Mouse (Mus musculus) liver, embryonic 13.5 days (tissue): ENCODE measurements around the gene Il4. TPM values are rescaled to one million over a fixed set of nuclear protein-coding genes. Genes with fewer than 3 reads are reported as not detected.

ENCODE experiments used
- ATAC-seq: fragments of 200-750 bp; cut with Nextera tagmentation; 2 replicates; pipeline ENCODE4 v1.8.0; 2017; ENCODE audit warnings: low read depth, mild to moderate bottlenecking, moderate number of reproducible peaks, moderate library complexity
- DNase-seq: peaks from one replicate; pipeline ENCODE4 v3.0.0; 2022
- H3K27ac ChIP-seq: fragments of 300-500 bp; sonication (generic); 2 replicates; pipeline ENCODE4 v1.5.1; 2015; ENCODE audit warnings: moderate library complexity, mild to moderate bottlenecking, inconsistent platforms
- H3K27me3 ChIP-seq: fragments of 300-500 bp; sonication (generic); 2 replicates; pipeline ENCODE4 v1.6.1; 2015; ENCODE audit warnings: mild to moderate bottlenecking, inconsistent platforms
- H3K36me3 ChIP-seq: fragments of 300-500 bp; sonication (generic); 2 replicates; pipeline ENCODE4 v1.6.1; 2015; ENCODE audit warnings: mild to moderate bottlenecking, inconsistent platforms
- H3K4me1 ChIP-seq: fragments of 300-500 bp; sonication (generic); replicated peaks from 2 replicates; pipeline ENCODE4 v1.6.1; 2015; ENCODE audit warnings: inconsistent platforms
- H3K4me2 ChIP-seq: fragments of 300-500 bp; sonication (generic); 2 replicates; pipeline ENCODE4 v1.6.1; 2015; ENCODE audit warnings: inconsistent platforms, mild to moderate bottlenecking, moderate library complexity
- H3K4me3 ChIP-seq: fragments of 300-500 bp; sonication (generic); replicated peaks from 2 replicates; pipeline ENCODE4 v1.5.1; 2015; ENCODE audit warnings: mild to moderate bottlenecking, inconsistent platforms
- H3K9ac ChIP-seq: fragments of 300-500 bp; sonication (generic); 2 replicates; pipeline ENCODE4 v1.6.1; 2015; ENCODE audit warnings: mild to moderate bottlenecking, inconsistent platforms
- H3K9me3 ChIP-seq: fragments of 300-500 bp; sonication (generic); replicated peaks from 2 replicates; pipeline ENCODE4 v1.6.1; 2016; ENCODE audit warnings: inconsistent platforms
- WGBS: fragments of 180-500 bp; shearing (Covaris S2); methylation state at CpG from one replicate; pipeline ENCODE4 v1.1.7; 2015; ENCODE audit not compliant: insufficient replicate concordance; 5-methylcytosine and 5-hydroxymethylcytosine counted together
- polyA plus RNA-seq: library from polyadenylated mRNA; unstranded; fragments of >200 nt; fragmentation: Nextera tagmentation; extraction: Ambion mirVana; gene quantifications from 2 replicates; pipeline ENCODE4 v1.2.1, GENCODE M21; 2015

The Il4 gene
- polyA plus RNA-seq = 0.60 and 0.82 TPM in 2 replicates

GRCm38 (mm10) chr11:53618619-53619198 lies at the start of gene Il4:
Gene Il4 (minus strand): TSS chr11:53618669.
- WGBS = 34% methylated on average over 7 of the region's 7 CpGs
- no peak within 1 kb of the TSS for H3K9ac ChIP-seq
- no peaks in the 10 kb centered on the region for H3K27me3 ChIP-seq
- H3K9me3 ChIP-seq = no peaks in the 10 kb centered on the region
- peaks cover 78% of the 10 kb centered on the region for H3K4me1 ChIP-seq
- no peak within 1 kb of the TSS for H3K4me3 ChIP-seq
- H3K27ac ChIP-seq = no peak within 1 kb of the TSS
- H3K4me2 ChIP-seq = no peak within 1 kb of the TSS
- ATAC-seq (no peak), DNase-seq (no peak)
- H3K36me3 ChIP-seq = no peaks in the 10 kb centered on the region

DNA sequence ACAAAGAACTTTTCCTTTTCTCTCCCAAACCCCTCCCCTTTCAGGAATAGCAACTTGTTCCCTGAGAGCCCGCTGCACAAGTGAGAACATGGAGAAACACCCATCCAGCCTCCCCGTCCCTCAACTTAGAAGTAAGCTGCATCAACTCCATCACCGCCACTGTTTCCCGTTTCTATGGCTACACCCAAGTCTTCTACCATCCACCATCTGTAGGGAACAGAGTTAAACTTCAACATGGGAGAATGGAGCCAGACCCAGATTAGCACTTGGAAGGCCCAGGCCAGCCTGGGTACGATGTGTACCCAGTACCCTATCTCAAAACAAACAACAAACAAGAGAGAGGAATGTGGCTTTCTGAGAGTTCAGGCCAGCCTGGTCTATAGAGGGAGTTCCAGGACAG lies 45.6 kb upstream of the Il4 start:
- H3K27me3 ChIP-seq = no peaks in the 10 kb centered on the region
- H3K27ac ChIP-seq = no peak overlapping the region
- no peak overlapping the region for H3K9ac ChIP-seq
- H3K4me1 ChIP-seq = peaks cover 11% of the 10 kb centered on the region
- no peak overlapping the region for H3K4me3 ChIP-seq
- no peak overlapping the region for H3K4me2 ChIP-seq
- H3K9me3 ChIP-seq = no peaks in the 10 kb centered on the region
- ATAC-seq (no peak), DNase-seq (no peak)
- H3K36me3 ChIP-seq = peaks cover 51% of the 10 kb centered on the region
- WGBS = 79% methylated on average over 5 of the region's 5 CpGs

GRCm38 (mm10) chr11:53662794-53663674 lies 44.6 kb upstream of the Il4 start:
- no peak overlapping the region for H3K4me2 ChIP-seq
- no peak for DNase-seq
- H3K27ac ChIP-seq = no peak overlapping the region
- no peaks in the 10 kb centered on the region for H3K27me3 ChIP-seq
- no peak overlapping the region for H3K4me3 ChIP-seq
- H3K36me3 ChIP-seq = peaks cover 43% of the 10 kb centered on the region
- H3K9me3 ChIP-seq = no peaks in the 10 kb centered on the region
- 39% methylated on average over 14 of the region's 14 CpGs for WGBS
- ATAC-seq = no peak
- no peak overlapping the region for H3K9ac ChIP-seq
- peaks cover 17% of the 10 kb centered on the region for H3K4me1 ChIP-seq

DNA sequence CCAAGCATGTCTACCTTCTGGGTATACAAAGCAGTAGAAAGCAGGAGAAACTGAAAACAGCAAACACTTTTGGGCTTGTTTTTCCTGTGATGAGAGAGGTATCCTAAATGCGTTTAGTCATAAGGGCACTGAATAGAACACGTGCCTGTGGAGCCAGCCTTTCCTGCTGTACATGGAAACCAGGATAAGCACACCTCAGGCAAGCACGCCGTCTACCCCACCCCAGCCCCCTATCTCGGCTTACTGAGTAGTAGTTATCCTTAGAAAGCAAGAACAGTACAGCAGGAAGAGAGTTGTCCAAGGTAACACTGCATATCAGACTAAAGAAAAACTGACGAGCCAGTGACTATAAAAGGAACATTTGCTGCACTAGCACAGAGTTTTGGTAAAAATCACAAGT lies 39.4 kb upstream of the Il4 start:
- H3K9ac ChIP-seq = peak overlapping the region; percentile 54; the same call in 1 of the 2 replicates
- H3K27ac ChIP-seq = peak overlapping the region; percentile 86
- H3K9me3 ChIP-seq = no peaks in the 10 kb centered on the region
- DNase-seq = peak; percentile 36
- WGBS = 30% methylated on average over 6 of the region's 6 CpGs
- ATAC-seq = peak; percentile 64
- H3K27me3 ChIP-seq = no peaks in the 10 kb centered on the region
- peaks cover 44% of the 10 kb centered on the region for H3K4me1 ChIP-seq
- H3K4me3 ChIP-seq = no peak overlapping the region
- H3K4me2 ChIP-seq = peak overlapping the region; percentile 54
- H3K36me3 ChIP-seq = peaks cover 31% of the 10 kb centered on the region

- Histone ChIP-seq H3K4me1 (peaks cover 40% of the 10 kb centered on the region), H3K27me3 (no peaks in the 10 kb centered on the region), H3K4me3 (no peak overlapping the region), H3K4me2 (peak overlapping the region; percentile 54), H3K9me3 (no peaks in the 10 kb centered on the region), H3K27ac (peak overlapping the region; percentile 86), H3K36me3 (peaks cover 35% of the 10 kb centered on the region), H3K9ac (peak overlapping the region; percentile 54; the same call in 1 of the 2 replicates)
- no peak for ATAC-seq
- no peak for DNase-seq
- 66% methylated on average over 8 of the region's 8 CpGs for WGBS
These were observed 38.9 kb upstream of the Il4 start for GRCm38 (mm10) chr11:53657381-53657780.

- Histone ChIP-seq H3K4me2 (peak overlapping the region; percentile 54), H3K36me3 (peaks cover 42% of the 10 kb centered on the region), H3K27ac (peak overlapping the region; percentile 86), H3K4me1 (peaks cover 40% of the 10 kb centered on the region), H3K9ac (peak overlapping the region; percentile 54; the same call in 1 of the 2 replicates), H3K9me3 (no peaks in the 10 kb centered on the region), H3K27me3 (no peaks in the 10 kb centered on the region), H3K4me3 (0 out of 2 replicates have a peak overlapping the region, but pooled peaks have one; percentile 19)
- WGBS = 29% methylated on average over 9 of the region's 9 CpGs
- ATAC-seq (peak; percentile 62), DNase-seq (peak; percentile 30)
These were observed 38.2 kb upstream of the Il4 start for GRCm38 (mm10) chr11:53656558-53657202.

DNA sequence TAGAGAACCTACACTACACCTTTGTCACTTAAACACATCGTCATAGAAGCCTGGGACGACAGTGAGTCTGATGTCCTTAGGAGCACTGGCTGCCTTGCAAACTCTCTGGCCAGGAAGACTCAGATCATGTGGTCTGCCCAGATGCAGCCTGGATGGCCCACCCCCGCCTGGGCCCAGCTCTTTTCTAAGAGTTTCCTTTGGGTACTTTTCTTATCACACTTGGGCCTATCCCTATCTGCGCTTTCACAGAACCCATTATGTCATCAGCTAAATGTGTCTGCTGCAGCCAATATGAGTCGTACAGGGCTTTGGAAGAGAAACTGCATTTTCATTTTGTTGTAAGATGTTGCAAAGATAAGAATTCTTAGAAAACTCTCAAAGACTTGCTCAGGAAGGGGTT lies 36.6 kb upstream of the Il4 start:
- peak overlapping the region; percentile 73 for H3K27ac ChIP-seq
- 19% methylated on average over 5 of the region's 5 CpGs for WGBS
- ATAC-seq = peak; percentile 86
- H3K27me3 ChIP-seq = no peaks in the 10 kb centered on the region
- peak; percentile 73 for DNase-seq
- no peak overlapping the region for H3K4me3 ChIP-seq
- peak overlapping the region; percentile 36 for H3K4me2 ChIP-seq
- peaks cover 49% of the 10 kb centered on the region for H3K36me3 ChIP-seq
- no peak overlapping the region; the same call in 1 of the 2 replicates for H3K9ac ChIP-seq
- H3K4me1 ChIP-seq = peaks cover 40% of the 10 kb centered on the region
- no peaks in the 10 kb centered on the region for H3K9me3 ChIP-seq

- H3K27me3 ChIP-seq = no peaks in the 10 kb centered on the region
- WGBS = 86% methylated on average over 2 of the region's 2 CpGs
- no peaks in the 10 kb centered on the region for H3K9me3 ChIP-seq
- no peak for DNase-seq
- H3K27ac ChIP-seq = no peak overlapping the region
- H3K4me1 ChIP-seq = peaks cover 29% of the 10 kb centered on the region
- no peak overlapping the region for H3K4me3 ChIP-seq
- no peak for ATAC-seq
- no peak overlapping the region for H3K9ac ChIP-seq
- no peak overlapping the region for H3K4me2 ChIP-seq
- peaks cover 56% of the 10 kb centered on the region for H3K36me3 ChIP-seq
These were observed 34.0 kb upstream of the Il4 start for GRCm38 (mm10) chr11:53652427-53652826.

- Histone ChIP-seq H3K4me2 (no peak overlapping the region), H3K9me3 (no peaks in the 10 kb centered on the region), H3K4me1 (peaks cover 19% of the 10 kb centered on the region), H3K36me3 (peaks cover 56% of the 10 kb centered on the region), H3K27ac (no peak overlapping the region), H3K9ac (no peak overlapping the region), H3K27me3 (no peaks in the 10 kb centered on the region), H3K4me3 (no peak overlapping the region)
- DNase-seq (no peak), ATAC-seq (no peak)
- WGBS = 56% methylated on average over 4 of the region's 4 CpGs
These were observed 33.0 kb upstream of the Il4 start for GRCm38 (mm10) chr11:53651441-53651840.

- 68% methylated on average over 5 of the region's 5 CpGs for WGBS
- ATAC-seq = no peak
- Histone ChIP-seq H3K4me2 (no peak overlapping the region), H3K9ac (no peak overlapping the region), H3K4me3 (no peak overlapping the region), H3K36me3 (peaks cover 4% of the 10 kb centered on the region; the same call in 1 of the 2 replicates), H3K4me1 (peaks cover 7% of the 10 kb centered on the region; the same call in 1 of the 2 replicates), H3K9me3 (no peaks in the 10 kb centered on the region), H3K27me3 (no peaks in the 10 kb centered on the region), H3K27ac (no peak overlapping the region)
- DNase-seq = no peak
These were observed 25.5 kb upstream of the Il4 start for GRCm38 (mm10) chr11:53644017-53644416.

GRCm38 (mm10) chr11:53642744-53643279 lies 24.3 kb upstream of the Il4 start:
- Histone ChIP-seq H3K4me1 (peaks cover 7% of the 10 kb centered on the region; the same call in 1 of the 2 replicates), H3K4me2 (no peak overlapping the region), H3K27ac (no peak overlapping the region), H3K27me3 (peaks cover under 1% of the 10 kb centered on the region; the same call in 1 of the 2 replicates), H3K36me3 (no peaks in the 10 kb centered on the region), H3K4me3 (no peak overlapping the region), H3K9ac (no peak overlapping the region), H3K9me3 (no peaks in the 10 kb centered on the region)
- DNase-seq (no peak), ATAC-seq (no peak)
- 52% methylated on average over 12 of the region's 12 CpGs for WGBS
